Mouse (Mus musculus): ENCODE results near the gene Eif4a2.
"Not testable (repeated sequence)": the region's sequence is repeated elsewhere in the genome, so short reads cannot be mapped to it uniquely, and the experiment has no call there.

Gene Eif4a2

GRCm38 (mm10) chr16:23107231-23107942, at the start of gene Eif4a2:
Eif4a2 (plus strand) TSS chr16:23107444.
- peak; percentile 91 for DNase-seq (ENCODE audit: extremely low spot score)

GRCm38 (mm10) chr16:23057668-23058447, 49.4 kb upstream of the Eif4a2 start, which contains the start of gene Kng1:
Kng1 (plus strand) TSS chr16:23057865.
- not testable (repeated sequence) for DNase-seq (ENCODE audit: extremely low spot score)

DNA sequence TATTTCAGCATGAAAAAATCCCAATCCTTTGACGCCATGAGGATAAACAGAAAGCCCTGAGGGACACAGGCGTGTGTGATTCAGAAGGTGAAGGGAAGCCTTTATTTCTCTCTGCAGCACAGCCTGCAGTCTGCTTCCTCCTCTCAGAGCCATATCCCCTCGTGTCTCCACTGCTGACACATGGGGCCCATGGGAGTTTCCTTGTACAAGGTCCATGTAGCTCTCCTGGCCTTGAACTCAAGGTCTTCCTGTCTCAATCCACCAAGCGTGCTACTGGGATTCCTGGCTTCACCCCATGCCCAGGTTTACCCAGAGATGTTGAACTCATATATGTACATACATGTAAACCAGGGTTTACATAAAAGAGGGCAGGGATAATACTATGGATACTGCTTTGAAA, 47.6 kb upstream of the Eif4a2 start:
- DNase-seq (ENCODE audit: extremely low spot score) = not testable (repeated sequence)

GRCm38 (mm10) chr16:23060781-23061325, 46.4 kb upstream of the Eif4a2 start:
- DNase-seq (ENCODE audit: extremely low spot score) = not testable (repeated sequence)

- not testable (repeated sequence) for DNase-seq (ENCODE audit: extremely low spot score)
These were observed 29.7 kb upstream of the Eif4a2 start for GRCm38 (mm10) chr16:23077516-23077915.

- not testable (repeated sequence) for DNase-seq (ENCODE audit: extremely low spot score)
These were observed 20.1 kb upstream of the Eif4a2 start for GRCm38 (mm10) chr16:23087159-23087558.

GRCm38 (mm10) chr16:23087712-23088111, 19.5 kb upstream of the Eif4a2 start:
- DNase-seq (ENCODE audit: extremely low spot score) = not testable (repeated sequence)

DNA sequence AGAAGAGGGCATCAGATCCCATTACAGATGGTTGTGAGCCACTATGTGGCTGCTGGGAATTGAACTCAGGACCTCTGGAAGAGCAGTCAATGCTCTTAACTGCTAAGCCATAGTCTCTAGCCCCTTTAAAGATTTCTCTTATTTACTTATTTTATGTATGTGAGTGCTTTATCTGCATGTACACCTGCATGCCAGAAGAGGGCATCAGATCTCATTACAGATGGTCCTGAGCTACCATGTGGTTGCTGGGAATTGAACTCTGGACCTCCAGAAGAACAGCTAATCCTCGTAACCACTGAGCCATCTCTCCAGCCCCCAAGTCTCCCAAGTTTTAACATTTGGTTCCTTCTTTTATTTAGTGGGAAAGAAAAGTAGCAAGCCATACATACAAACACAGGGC, 18.8 kb upstream of the Eif4a2 start:
- DNase-seq (ENCODE audit: extremely low spot score) = not testable (repeated sequence)

DNA sequence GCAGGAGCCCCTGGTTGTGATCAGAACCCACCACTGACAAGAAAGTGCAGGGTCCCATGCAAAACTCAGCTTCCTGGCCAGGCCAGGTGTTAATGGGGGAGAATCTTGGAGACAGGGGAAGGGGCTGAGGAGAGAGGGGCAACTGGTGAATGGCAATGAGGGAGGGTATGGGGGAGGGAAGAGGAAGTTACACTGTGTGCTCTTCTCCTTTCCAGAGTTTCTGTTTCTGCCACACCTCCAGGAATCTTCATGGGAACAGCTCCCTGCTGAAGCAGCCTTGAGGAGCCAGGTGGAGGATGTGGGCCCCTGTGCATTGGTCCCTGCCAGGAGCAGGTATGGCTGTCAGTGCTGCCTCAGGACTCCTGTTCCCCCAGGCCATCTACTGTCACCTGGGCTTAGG, 15.9 kb upstream of the Eif4a2 start:
- not testable (repeated sequence) for DNase-seq (ENCODE audit: extremely low spot score)

DNA sequence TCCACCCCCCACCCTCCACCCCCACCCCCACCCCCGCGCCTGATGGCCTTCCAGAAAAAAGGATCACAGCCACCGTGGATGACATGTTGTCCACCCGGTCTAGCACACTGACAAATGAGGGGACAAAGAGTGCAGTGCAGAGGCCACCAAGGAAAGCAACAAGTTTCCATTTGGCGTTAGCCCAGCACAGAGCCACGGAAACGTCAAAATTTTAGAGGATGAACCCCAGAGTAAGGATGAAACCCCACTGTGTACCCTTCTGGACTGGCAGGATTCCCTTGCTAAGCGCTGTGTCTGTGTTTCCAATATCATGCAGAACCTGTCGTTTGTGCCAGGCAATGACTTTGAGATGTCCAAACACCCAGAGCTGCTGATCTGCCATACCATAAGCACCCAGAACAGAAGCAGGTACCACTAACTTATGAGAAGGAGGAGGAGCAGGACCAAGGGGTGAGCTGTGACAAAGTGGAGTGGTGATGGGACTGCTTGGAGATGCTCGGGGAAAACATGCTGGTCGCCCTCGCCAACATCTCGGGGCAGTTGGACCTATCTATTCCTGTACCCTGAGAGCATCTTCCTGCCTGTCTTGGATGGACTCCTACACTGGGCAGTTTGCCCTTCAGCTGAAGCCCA, 13.8 kb upstream of the Eif4a2 start:
- no peak for DNase-seq (ENCODE audit: extremely low spot score)

- no peak for DNase-seq (ENCODE audit: extremely low spot score)
These were observed 13.1 kb upstream of the Eif4a2 start for GRCm38 (mm10) chr16:23094136-23094535.

- DNase-seq (ENCODE audit: extremely low spot score) = not testable (repeated sequence)
These were observed 11.7 kb upstream of the Eif4a2 start for GRCm38 (mm10) chr16:23095581-23095980.

DNA sequence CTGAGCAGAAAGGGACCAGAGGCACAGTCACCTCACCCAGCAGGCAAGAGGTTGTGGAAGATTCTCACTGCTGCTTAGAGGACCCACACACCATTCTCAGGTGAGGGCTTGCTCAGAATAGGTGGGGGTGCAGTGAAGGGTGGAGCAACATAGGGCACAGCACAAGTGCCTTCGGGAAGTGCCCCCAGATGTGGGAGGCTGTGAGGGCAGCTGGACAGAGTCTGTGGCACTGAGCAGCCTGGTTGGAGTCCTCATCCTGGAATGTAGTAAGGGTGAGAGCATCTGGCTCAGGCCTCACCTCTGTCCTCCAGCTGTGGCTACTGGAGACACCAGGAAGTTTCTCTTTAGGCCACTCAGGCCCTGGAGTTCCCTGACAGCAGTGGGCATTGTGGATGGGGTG, 10.4 kb upstream of the Eif4a2 start:
- DNase-seq (ENCODE audit: extremely low spot score) = not testable (repeated sequence)

DNA sequence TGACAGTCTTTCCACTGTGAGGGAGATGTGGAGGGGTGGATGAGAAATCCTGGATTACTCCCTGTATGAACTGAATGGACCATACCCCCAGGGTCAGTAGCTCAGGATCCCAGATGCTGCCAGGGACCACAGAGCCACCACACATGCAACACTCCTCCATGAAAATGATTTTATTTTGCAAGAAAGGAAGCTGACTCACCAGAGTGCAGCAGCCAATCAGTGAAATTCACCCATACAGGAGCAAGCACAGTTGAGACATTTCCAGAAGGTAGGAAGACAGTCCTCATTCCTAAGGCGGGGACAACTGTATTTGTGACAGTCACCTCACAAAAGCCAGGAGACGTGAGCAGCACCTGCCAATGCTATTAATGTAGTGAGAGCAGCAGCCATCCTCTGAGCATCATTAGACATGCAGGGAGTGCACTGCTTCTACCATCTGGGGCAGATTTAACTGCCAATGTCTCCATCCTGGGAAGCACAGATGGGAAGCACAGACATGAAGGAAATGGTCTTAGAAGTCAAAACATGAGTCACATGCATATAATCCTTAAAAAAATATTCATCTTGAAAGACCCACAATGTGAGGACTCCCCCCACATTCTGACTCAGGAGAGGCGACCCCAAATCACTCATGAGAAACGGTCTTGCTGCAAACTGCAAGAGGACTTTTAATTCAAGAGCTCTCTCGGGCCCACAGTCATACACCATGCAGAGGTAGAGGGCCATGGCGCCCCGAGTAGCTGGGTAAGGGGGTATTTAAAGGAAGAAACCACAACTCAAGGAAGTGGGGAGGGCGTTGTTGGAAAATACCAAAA, 9.7 kb upstream of the Eif4a2 start:
- DNase-seq (ENCODE audit: extremely low spot score) = not testable (repeated sequence)

GRCm38 (mm10) chr16:23098105-23098452, 9.2 kb upstream of the Eif4a2 start:
- DNase-seq (ENCODE audit: extremely low spot score) = not testable (repeated sequence)

GRCm38 (mm10) chr16:23099632-23100031, 7.6 kb upstream of the Eif4a2 start:
- peak; percentile 25 for DNase-seq (ENCODE audit: extremely low spot score)

- peak; percentile 71 for DNase-seq (ENCODE audit: extremely low spot score)
These were observed 7.1 kb upstream of the Eif4a2 start for GRCm38 (mm10) chr16:23100099-23100575.

DNA sequence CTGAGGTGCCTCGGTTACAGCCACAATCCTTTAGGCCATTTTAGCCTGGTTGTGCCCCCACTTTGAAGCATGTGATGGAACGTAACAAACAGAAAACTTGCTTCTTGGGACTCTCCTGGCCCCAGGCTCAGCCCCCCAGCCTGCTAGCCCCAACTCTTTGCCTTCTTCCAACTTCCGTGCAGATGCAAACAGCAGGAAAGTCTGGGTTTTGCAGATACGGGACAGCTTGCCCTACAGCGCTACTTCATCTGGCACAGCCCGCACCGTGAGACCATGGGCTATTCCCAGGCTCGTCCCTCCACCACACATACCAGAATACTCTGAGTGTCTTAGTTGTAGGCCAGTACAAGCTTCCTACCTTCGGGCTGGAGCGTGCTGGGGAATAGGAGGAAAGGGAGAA, 6.6 kb upstream of the Eif4a2 start:
- DNase-seq (ENCODE audit: extremely low spot score) = peak; percentile 40

GRCm38 (mm10) chr16:23102340-23103037, 4.8 kb upstream of the Eif4a2 start:
- DNase-seq (ENCODE audit: extremely low spot score) = peak; percentile 28

GRCm38 (mm10) chr16:23103038-23103745, 4.1 kb upstream of the Eif4a2 start:
- DNase-seq (ENCODE audit: extremely low spot score) = no peak

Measured in embryo, embryonic 9.5 days (tissue).